Mouse (Mus musculus) sigmoid colon, adult 10 weeks (tissue): ENCODE measurements around the gene Mdfic. TPM values are rescaled to one million over a fixed set of nuclear protein-coding genes. Genes with fewer than 3 reads are reported as not detected.

Source experiments
- polyA plus RNA-seq: library from polyadenylated mRNA; stranded (reverse); fragments of 350-450 nt; fragmentation: Illumina TruSeq; extraction: RNeasy Lipid Tissue Mini Kit (QIAGEN cat#74804); gene quantifications from one replicate; pipeline ENCODE4 v1.2.3, GENCODE M21; 2014; ENCODE audit warnings: low read depth, low replicate concordance

Mdfic gene
- 44.4 TPM for polyA plus RNA-seq

GRCm38 (mm10) chr6:15720461-15720817, at the start of gene Mdfic:
Gene Mdfic, plus strand, starts transcription at chr6:15720661.

